Mouse (Mus musculus): ENCODE results near the gene Otog. TPM values are rescaled to one million over a fixed set of nuclear protein-coding genes. Genes with fewer than 3 reads are reported as not detected.

Gene Otog
- polyA plus RNA-seq, 1 experiment from 2014 or later: not detected

DNA sequence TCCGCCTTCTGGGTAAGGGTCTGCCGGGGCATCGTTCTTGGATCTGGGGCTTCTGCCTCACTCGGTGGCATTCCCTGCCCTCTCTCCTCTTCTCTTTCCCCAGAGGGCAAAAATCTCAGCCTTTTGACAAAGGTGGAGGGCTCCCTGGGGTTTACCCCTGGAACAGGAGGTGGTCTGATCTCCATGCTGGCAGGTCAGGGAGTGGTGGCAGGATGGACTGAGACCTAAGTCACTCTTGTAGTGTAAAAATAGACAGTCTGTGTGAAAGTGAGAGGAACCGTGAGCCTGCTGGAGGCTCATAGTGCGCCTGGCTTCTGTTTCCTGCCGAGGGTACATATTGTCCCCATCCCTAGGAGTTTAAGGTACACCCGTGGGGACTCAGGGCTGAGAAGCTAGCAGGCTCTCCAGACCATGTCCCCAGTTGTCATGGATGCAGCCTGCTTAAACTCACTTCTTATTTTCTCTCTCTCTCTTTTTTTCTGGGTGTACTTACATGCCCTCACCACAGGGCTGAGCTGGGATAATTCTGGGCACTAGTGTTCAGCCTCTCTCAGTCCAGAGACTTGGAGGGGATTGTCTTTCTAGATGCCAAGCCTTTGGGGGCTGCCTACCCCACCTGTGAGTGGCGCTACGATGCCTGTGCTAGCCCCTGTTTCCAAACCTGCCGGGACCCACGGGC lies 44.5 kb downstream of the Otog start:
- WGBS (ENCODE audit: insufficient replicate concordance): 81% methylated on average over 12 of the region's 12 CpGs
- Histone ChIP-seq H3K4me2 (ENCODE audit: low read depth, low read length) (no peak overlapping the region), H3K27ac (ENCODE audit: low read depth) (no peak overlapping the region), H3K9ac (replicated peaks) (no peak overlapping the region), H3K4me3 (ENCODE audit: low read depth, low read length) (no peak overlapping the region), H3K9me3 (ENCODE audit: low read length) (no peaks in the 10 kb centered on the region), H3K27me3 (ENCODE audit: insufficient read depth, low read length) (no peaks in the 10 kb centered on the region), H3K36me3 (replicated peaks; ENCODE audit: insufficient read depth, low read length) (no peaks in the 10 kb centered on the region), H3K4me1 (ENCODE audit: insufficient read depth) (no peaks in the 10 kb centered on the region)
- DNase-seq: no peak
- TF ChIP-seq EP300 (IDR thresholded peaks at IDR 0.05; ENCODE audit: low read depth): no peak
- no peak for TF ChIP-seq CTCF (IDR thresholded peaks at IDR 0.05; ENCODE audit: low read depth)
- ATAC-seq: no peak

DNA sequence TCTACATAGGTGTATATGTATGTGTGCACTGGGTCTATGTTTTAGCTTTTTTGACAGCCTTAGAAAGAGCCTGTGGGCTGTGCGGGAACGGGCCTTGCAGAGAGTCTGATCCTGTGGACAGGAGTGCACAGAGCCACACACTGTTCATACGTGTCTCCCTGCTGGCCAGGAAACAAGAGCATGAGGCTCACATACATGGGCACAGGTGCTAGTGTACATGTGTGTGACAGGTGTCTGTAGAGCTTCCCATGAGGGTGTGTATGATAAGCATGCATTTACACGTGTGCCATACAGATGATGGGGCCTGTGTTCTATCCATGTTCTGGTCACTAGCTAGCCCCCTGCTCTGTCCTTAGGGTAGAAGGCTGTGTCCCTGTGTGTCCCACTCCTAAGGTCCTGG lies 45.6 kb downstream of the Otog start:
- TF ChIP-seq CTCF (IDR thresholded peaks at IDR 0.05; ENCODE audit: low read depth): no peak
- TF ChIP-seq EP300 (IDR thresholded peaks at IDR 0.05; ENCODE audit: low read depth): no peak
- H3K27me3 ChIP-seq (ENCODE audit: insufficient read depth, low read length): no peaks in the 10 kb centered on the region
- H3K4me1 ChIP-seq (ENCODE audit: insufficient read depth): no peaks in the 10 kb centered on the region
- H3K27ac ChIP-seq (ENCODE audit: low read depth): no peak overlapping the region
- H3K4me3 ChIP-seq (ENCODE audit: low read depth, low read length): no peak overlapping the region
- no peaks in the 10 kb centered on the region for H3K36me3 ChIP-seq (replicated peaks; ENCODE audit: insufficient read depth, low read length)
- DNase-seq: no peak
- ATAC-seq: no peak
- WGBS (ENCODE audit: insufficient replicate concordance): 81% methylated on average over 4 of the region's 4 CpGs
- no peaks in the 10 kb centered on the region for H3K9me3 ChIP-seq (ENCODE audit: low read length)
- no peak overlapping the region for H3K9ac ChIP-seq (replicated peaks)
- H3K4me2 ChIP-seq (ENCODE audit: low read depth, low read length): no peak overlapping the region

DNA sequence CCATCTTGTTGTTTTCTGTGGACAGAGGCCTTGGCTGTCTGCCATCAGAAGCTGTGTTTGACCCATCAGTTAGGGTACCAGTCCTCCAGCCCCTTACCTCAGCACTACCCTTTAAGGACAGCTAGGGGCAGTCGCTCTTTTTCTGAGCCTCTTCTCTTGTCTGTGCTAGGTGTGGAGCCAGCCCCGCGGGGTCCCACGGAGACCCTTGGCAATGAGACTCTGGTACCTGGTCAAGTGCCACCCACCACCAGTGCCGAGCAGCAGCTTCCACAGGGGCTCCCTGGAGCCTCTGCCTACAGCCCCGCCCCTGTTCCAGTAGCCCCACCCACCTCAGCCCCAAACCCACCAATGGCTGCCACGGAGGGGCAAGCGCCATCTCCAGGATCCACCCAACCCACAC lies 46.3 kb downstream of the Otog start:
- no peak for ATAC-seq

DNA sequence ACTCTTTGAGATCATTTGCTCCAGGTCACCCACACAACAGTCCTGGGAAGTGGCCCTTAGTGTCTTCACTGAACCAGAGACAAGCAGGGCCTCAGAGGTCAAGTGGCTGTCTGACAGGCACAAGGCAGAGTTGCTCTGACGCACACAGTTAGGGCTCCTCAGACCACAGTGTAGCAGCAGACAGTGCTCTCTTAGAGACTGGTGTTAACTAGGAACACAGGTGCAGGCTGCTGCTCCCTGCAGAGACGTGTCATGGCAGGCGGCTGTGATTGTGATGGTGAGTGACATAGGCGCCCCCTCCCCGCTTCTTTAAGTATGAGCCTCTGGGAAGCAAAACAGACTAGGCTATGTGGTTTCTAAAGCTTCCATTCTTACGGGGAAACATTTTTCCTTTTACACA lies 55.5 kb downstream of the Otog start:
- Histone ChIP-seq H3K4me1 (ENCODE audit: insufficient read depth) (no peaks in the 10 kb centered on the region), H3K4me2 (ENCODE audit: low read depth, low read length) (no peak overlapping the region)
- no peak for DNase-seq

More for the DNA sequence above, 46.3 kb downstream of the Otog start:
- H3K9me3 ChIP-seq (ENCODE audit: low read length): no peaks in the 10 kb centered on the region
- no peak overlapping the region for H3K9ac ChIP-seq (replicated peaks)
- TF ChIP-seq CTCF (IDR thresholded peaks at IDR 0.05; ENCODE audit: low read depth) (no peak), EP300 (IDR thresholded peaks at IDR 0.05; ENCODE audit: low read depth) (no peak)
- DNase-seq: no peak
- H3K4me1 ChIP-seq (ENCODE audit: insufficient read depth): no peaks in the 10 kb centered on the region
- H3K36me3 ChIP-seq (replicated peaks; ENCODE audit: insufficient read depth, low read length): no peaks in the 10 kb centered on the region
- H3K4me2 ChIP-seq (ENCODE audit: low read depth, low read length): no peak overlapping the region
- WGBS (ENCODE audit: insufficient replicate concordance): 35% methylated on average over 6 of the region's 8 CpGs
- no peak overlapping the region for H3K4me3 ChIP-seq (ENCODE audit: low read depth, low read length)
- H3K27me3 ChIP-seq (ENCODE audit: insufficient read depth, low read length): no peaks in the 10 kb centered on the region
- H3K27ac ChIP-seq (ENCODE audit: low read depth): no peak overlapping the region

DNA sequence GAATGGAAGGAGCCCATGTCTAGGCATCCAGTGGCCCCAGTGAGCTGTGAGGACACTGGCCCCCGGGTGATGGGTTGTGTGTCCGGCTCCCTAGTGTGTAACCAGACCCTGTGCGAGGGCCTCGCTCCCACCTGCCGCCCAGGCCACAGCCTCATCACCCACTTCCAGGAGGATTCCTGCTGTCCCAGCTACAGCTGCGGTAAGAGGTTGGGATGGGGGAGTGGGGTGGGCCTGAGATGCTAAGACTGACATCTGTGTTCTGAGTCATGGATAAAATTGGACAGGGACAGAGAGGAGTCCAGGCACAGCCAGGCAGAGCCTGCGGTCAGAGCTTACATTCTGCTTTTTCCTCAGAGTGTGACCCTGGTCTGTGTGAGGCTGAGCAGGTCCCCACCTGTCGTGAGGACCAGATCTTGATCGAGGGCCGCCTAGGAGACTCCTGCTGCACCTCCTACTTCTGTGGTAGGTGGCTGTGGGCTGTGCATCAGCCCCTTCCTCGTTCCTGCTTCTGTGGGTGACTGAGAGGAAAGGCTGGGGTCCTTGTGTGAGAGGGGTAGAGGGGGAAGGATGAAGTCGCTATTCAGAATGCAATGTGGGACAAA lies 60.3 kb downstream of the Otog start:
- ATAC-seq (no peak), DNase-seq (no peak)
- Histone ChIP-seq H3K9me3 (ENCODE audit: low read length) (no peaks in the 10 kb centered on the region), H3K27ac (ENCODE audit: low read depth) (no peak overlapping the region), H3K4me1 (ENCODE audit: insufficient read depth) (no peaks in the 10 kb centered on the region), H3K27me3 (ENCODE audit: insufficient read depth, low read length) (no peaks in the 10 kb centered on the region), H3K4me3 (ENCODE audit: low read depth, low read length) (no peak overlapping the region), H3K4me2 (ENCODE audit: low read depth, low read length) (no peak overlapping the region), H3K9ac (replicated peaks) (no peak overlapping the region), H3K36me3 (replicated peaks; ENCODE audit: insufficient read depth, low read length) (no peaks in the 10 kb centered on the region)
- TF ChIP-seq CTCF (IDR thresholded peaks at IDR 0.05; ENCODE audit: low read depth): no peak
- TF ChIP-seq EP300 (IDR thresholded peaks at IDR 0.05; ENCODE audit: low read depth): no peak
- WGBS (ENCODE audit: insufficient replicate concordance): 72% methylated on average over 12 of the region's 12 CpGs

More for the DNA sequence above, 55.5 kb downstream of the Otog start:
- Histone ChIP-seq H3K36me3 (replicated peaks; ENCODE audit: insufficient read depth, low read length) (no peaks in the 10 kb centered on the region), H3K9ac (replicated peaks) (no peak overlapping the region), H3K4me3 (ENCODE audit: low read depth, low read length) (no peak overlapping the region), H3K9me3 (ENCODE audit: low read length) (no peaks in the 10 kb centered on the region), H3K27me3 (ENCODE audit: insufficient read depth, low read length) (no peaks in the 10 kb centered on the region), H3K27ac (ENCODE audit: low read depth) (no peak overlapping the region)
- TF ChIP-seq EP300 (IDR thresholded peaks at IDR 0.05; ENCODE audit: low read depth): no peak
- no peak for TF ChIP-seq CTCF (IDR thresholded peaks at IDR 0.05; ENCODE audit: low read depth)
- no peak for ATAC-seq
- 38% methylated on average over 6 of the region's 6 CpGs for WGBS (ENCODE audit: insufficient replicate concordance)

DNA sequence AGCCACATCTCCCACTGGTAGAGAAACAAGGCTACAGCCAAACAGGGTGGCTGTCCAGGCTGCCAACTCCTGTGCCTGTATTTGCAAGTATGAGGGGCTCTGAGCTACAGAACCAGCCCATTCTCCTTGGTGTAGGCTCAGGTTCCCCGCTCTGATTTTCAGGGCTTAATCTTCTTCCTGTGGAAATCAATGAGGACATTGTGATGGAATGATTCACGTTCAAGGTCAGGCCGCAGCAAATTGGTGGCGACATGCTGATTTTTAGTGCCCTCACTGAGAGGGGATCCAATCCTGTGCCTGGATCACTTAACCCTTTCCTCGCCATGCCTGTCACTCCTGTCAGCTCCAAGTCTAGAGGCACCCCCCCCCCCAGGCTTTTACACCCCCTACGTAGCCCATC lies 72.7 kb downstream of the Otog start:
- no peaks in the 10 kb centered on the region for H3K36me3 ChIP-seq (replicated peaks; ENCODE audit: insufficient read depth, low read length)
- no peak overlapping the region for H3K27ac ChIP-seq (ENCODE audit: low read depth)
- no peak for DNase-seq
- no peak for ATAC-seq
- TF ChIP-seq EP300 (IDR thresholded peaks at IDR 0.05; ENCODE audit: low read depth): no peak
- TF ChIP-seq CTCF (IDR thresholded peaks at IDR 0.05; ENCODE audit: low read depth): no peak
- H3K4me3 ChIP-seq (ENCODE audit: low read depth, low read length): no peak overlapping the region
- 48% methylated on average over 6 of the region's 6 CpGs for WGBS (ENCODE audit: insufficient replicate concordance)
- H3K9me3 ChIP-seq (ENCODE audit: low read length): no peaks in the 10 kb centered on the region
- no peak overlapping the region for H3K4me2 ChIP-seq (ENCODE audit: low read depth, low read length)
- H3K4me1 ChIP-seq (ENCODE audit: insufficient read depth): no peaks in the 10 kb centered on the region
- no peak overlapping the region for H3K9ac ChIP-seq (replicated peaks)
- H3K27me3 ChIP-seq (ENCODE audit: insufficient read depth, low read length): no peaks in the 10 kb centered on the region

All from liver, postnatal 0 days (tissue).